In the genomic region with DNA sequence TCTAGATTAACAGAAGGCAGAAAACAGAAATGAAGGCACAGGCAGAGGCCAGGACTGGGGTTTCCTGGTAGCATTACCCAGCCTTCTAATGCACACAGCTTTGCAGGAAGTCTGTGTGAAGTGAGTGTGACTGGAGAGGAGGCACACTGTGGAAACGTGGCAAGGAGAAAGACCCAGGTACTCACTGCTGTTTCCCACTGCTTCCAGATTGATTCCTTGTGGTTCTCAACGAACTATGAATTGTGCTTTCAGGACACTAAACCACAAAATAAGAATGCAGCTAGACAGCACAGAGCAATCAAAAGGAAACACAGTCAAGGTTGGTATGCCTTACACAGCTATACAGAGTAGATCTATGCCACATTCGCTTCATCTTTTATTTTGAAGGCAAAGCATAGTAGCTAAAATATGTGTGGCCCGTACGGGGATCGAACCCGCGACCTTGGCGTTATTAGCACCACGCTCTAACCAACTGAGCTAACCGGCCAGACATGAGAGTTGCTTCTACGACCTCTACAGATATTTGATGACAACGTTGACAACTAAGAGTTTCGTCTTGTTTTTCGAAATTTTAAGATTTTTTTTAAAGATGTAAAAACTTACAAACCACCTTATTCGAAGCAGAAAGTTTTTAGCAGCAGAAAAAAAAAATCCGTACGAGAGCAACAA, we compare ENCODE assay signal across 8 mouse cellular contexts.
DNase-seq lines count a peak whose midpoint lies in the region; ATAC-seq and TF ChIP-seq lines count a peak whose summit lies in the region.
"Not testable (repeated sequence)": the region's sequence is repeated elsewhere in the genome, so short reads cannot be mapped to it uniquely, and the experiment has no call there.

No protein-coding gene starts in this region.

- H3K79me2 ChIP-seq in C2C12 (ENCODE audit: control insufficient read depth, insufficient read depth) = not testable (repeated sequence)

- H3ac ChIP-seq in C2C12 (ENCODE audit: control insufficient read depth, insufficient read length, low read depth) = not testable (repeated sequence)

- not testable (repeated sequence) for H3K9me3 ChIP-seq in forebrain, embryonic 10.5 days; heart, embryonic 16.5 days (replicated peaks; ENCODE audit: control insufficient read depth, low read length); kidney, embryonic 15.5 days (replicated peaks); liver, embryonic 11.5 days (ENCODE audit: control insufficient read depth, low read length); midbrain, embryonic 12.5 days

- peak; percentile 29 for DNase-seq in brain, embryonic 14.5 days (ENCODE audit: low read depth)
- peak; percentile 72 for DNase-seq in forebrain, embryonic 10.5 days (ENCODE audit: extremely low spot score, low spot score)
- DNase-seq in liver, embryonic 11.5 days (ENCODE audit: low spot score) = peak; percentile 77
- peak; percentile 36 to 41 for DNase-seq in right cerebral cortex, postnatal 10 days (ENCODE audit: low spot score in 2 of 2)

- peaks cover 47% of the 10 kb centered on the region for H3K4me1 ChIP-seq in forebrain, embryonic 10.5 days
- H3K4me1 ChIP-seq in heart, embryonic 16.5 days (ENCODE audit: control insufficient read depth, insufficient read depth, low read length) = peaks cover 17% of the 10 kb centered on the region
- H3K4me1 ChIP-seq in kidney, embryonic 15.5 days = peaks cover 23% of the 10 kb centered on the region
- peaks cover 18% of the 10 kb centered on the region for H3K4me1 ChIP-seq in liver, embryonic 11.5 days (replicated peaks; ENCODE audit: control insufficient read depth, insufficient read depth, low read length)
- peaks cover 16% of the 10 kb centered on the region for H3K4me1 ChIP-seq in midbrain, embryonic 12.5 days

- H3K4me3 ChIP-seq in C2C12 (ENCODE audit: insufficient read depth, poor library complexity, severe bottlenecking) = peak overlapping the region; percentile 33
- H3K4me3 ChIP-seq in forebrain, embryonic 10.5 days = peak overlapping the region; percentile 66
- peak overlapping the region; percentile 35 for H3K4me3 ChIP-seq in heart, embryonic 16.5 days (ENCODE audit: low read length)
- H3K4me3 ChIP-seq in kidney, embryonic 15.5 days (replicated peaks) = peak overlapping the region; percentile 44
- H3K4me3 ChIP-seq in liver, embryonic 11.5 days (ENCODE audit: low read depth, low read length) = peak overlapping the region; percentile 63
- H3K4me3 ChIP-seq in midbrain, embryonic 12.5 days = peak overlapping the region; percentile 42

- not testable (repeated sequence) for H3K79me3 ChIP-seq in C2C12 (ENCODE audit: low read depth)

- not testable (repeated sequence) for TF ChIP-seq POLR2A in brain, embryonic 14.5 days (IDR thresholded peaks at IDR 0.05; ENCODE audit: borderline replicate concordance, extremely low read depth, insufficient read depth, insufficient read length, poor library complexity, severe bottlenecking)

- H3K4me2 ChIP-seq in heart, embryonic 16.5 days (ENCODE audit: low read depth, low read length) = peak overlapping the region; percentile 51
- peak overlapping the region; percentile 65 for H3K4me2 ChIP-seq in kidney, embryonic 15.5 days
- H3K4me2 ChIP-seq in liver, embryonic 11.5 days = peak overlapping the region; percentile 94
- H3K4me2 ChIP-seq in midbrain, embryonic 12.5 days (replicated peaks) = peak overlapping the region; percentile 57

- H3K36me3 ChIP-seq in C2C12 (ENCODE audit: control insufficient read depth, insufficient read depth); forebrain, embryonic 10.5 days (replicated peaks); heart, embryonic 16.5 days (ENCODE audit: control insufficient read depth, insufficient read depth); kidney, embryonic 15.5 days; liver, embryonic 11.5 days (ENCODE audit: control insufficient read depth, insufficient read depth, low read length); midbrain, embryonic 12.5 days: not testable (repeated sequence)

- not testable (repeated sequence) for H3K9ac ChIP-seq in heart, embryonic 16.5 days (ENCODE audit: low read length); kidney, embryonic 15.5 days; liver, embryonic 11.5 days (ENCODE audit: low read depth, low read length); midbrain, embryonic 12.5 days (replicated peaks)

- not testable (repeated sequence) for H3K27me3 ChIP-seq in C2C12 (ENCODE audit: control insufficient read depth, insufficient read depth, insufficient read length)
- peaks cover 40% of the 10 kb centered on the region for H3K27me3 ChIP-seq in forebrain, embryonic 10.5 days (ENCODE audit: poor library complexity, severe bottlenecking)
- H3K27me3 ChIP-seq in heart, embryonic 16.5 days (ENCODE audit: control insufficient read depth, insufficient read depth, low read length) = peaks cover 57% of the 10 kb centered on the region
- H3K27me3 ChIP-seq in kidney, embryonic 15.5 days = peaks cover 73% of the 10 kb centered on the region
- peaks cover 34% of the 10 kb centered on the region for H3K27me3 ChIP-seq in liver, embryonic 11.5 days (replicated peaks; ENCODE audit: control insufficient read depth, insufficient read depth, low read length)
- H3K27me3 ChIP-seq in midbrain, embryonic 12.5 days = peaks cover 75% of the 10 kb centered on the region

- ATAC-seq in heart, embryonic 16.5 days (replicated peaks; ENCODE audit: extremely low read depth, insufficient read depth, low FRiP score); kidney, embryonic 15.5 days (replicated peaks; ENCODE audit: low FRiP score): not testable (repeated sequence)
- ATAC-seq in liver, embryonic 11.5 days (replicated peaks; ENCODE audit: low FRiP score) = peak; percentile 92
- peak; percentile 43; the same call in 1 of the 2 replicates for ATAC-seq in midbrain, embryonic 12.5 days (ENCODE audit: low FRiP score, low read depth)

- TF ChIP-seq CTCF in C2C12 (IDR thresholded peaks at IDR 0.05; ENCODE audit: control insufficient read depth, insufficient read depth, insufficient read length); brain, embryonic 14.5 days (IDR thresholded peaks at IDR 0.05; ENCODE audit: borderline replicate concordance, extremely low read depth, insufficient read depth, insufficient read length): not testable (repeated sequence)

- WGBS in forebrain, embryonic 10.5 days = under 1% methylated on average over 18 of the region's 18 CpGs
- WGBS in heart, embryonic 16.5 days = 4% methylated on average over 18 of the region's 18 CpGs
- WGBS in kidney, embryonic 15.5 days = 3% methylated on average over 18 of the region's 18 CpGs
- 2% methylated on average over 18 of the region's 18 CpGs for WGBS in liver, embryonic 11.5 days
- 3% methylated on average over 18 of the region's 18 CpGs for WGBS in midbrain, embryonic 12.5 days

- H3K27ac ChIP-seq in forebrain, embryonic 10.5 days; heart, embryonic 16.5 days (ENCODE audit: low read length); kidney, embryonic 15.5 days; liver, embryonic 11.5 days (ENCODE audit: low read depth, low read length); midbrain, embryonic 12.5 days (replicated peaks): not testable (repeated sequence)
